Mouse (Mus musculus): Measurements from ENCODE around the gene Rap1gap2. TPM values are rescaled to one million over a fixed set of nuclear protein-coding genes. Genes with fewer than 3 reads are reported as not detected.

Rap1gap2 gene
- total and polyA plus RNA-seq, 3 experiments = 5.8 to 10.1 TPM; not detected in 1

DNA sequence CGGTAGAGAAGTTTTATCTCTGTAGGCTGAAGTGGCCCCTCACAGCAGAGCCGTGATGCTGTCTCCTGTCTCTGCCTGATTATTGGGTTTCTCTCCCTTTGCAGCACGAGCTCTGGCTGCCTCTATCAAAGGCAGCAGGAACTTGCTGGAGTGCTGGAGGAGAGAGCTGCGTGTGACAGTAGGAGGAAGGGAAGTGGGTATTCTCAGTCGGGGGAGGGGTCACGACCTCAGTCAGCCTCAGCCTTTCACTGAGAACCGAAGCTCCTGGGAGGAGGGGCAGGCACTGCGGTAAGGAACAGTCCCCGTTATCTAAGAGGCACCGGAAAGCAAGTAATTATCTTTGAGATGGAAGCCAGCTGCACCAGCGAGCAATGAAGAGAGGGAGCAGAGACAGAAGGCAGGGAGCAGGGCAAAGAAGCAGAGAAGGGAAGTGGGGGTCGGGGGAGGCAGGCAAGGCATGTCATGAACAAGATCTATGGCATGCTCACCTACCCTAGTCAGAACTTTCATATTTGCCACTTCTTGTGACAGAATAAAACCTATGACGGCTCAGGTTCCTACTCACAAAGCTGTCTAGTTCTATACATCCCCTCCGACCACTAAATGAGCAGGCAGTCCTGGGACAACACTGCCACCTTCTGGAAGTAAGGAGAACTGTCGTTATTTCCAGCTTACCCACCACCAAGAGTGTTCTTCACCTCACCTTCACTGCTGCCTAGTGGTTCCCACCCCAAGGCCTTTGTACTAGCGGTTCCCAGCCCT is 63.6 kb downstream of the Rap1gap2 start (continued):
- TF ChIP-seq EP300 (IDR thresholded peaks at IDR 0.05; ENCODE audit: low read depth in 1 of 2, low read length in 2 of 2) (peak; percentile 91 to 96), POLR2AphosphoS2 (IDR thresholded peaks at IDR 0.05; ENCODE audit: low read length) (peak; percentile 89; the same call in 1 of the 2 replicates), MXI1 (IDR thresholded peaks at IDR 0.05; ENCODE audit: low read depth, low read length) (peak; percentile 92), POLR2AphosphoS5 (IDR thresholded peaks at IDR 0.05; ENCODE audit: borderline replicate concordance, low read depth, low read length) (no peak)

DNA sequence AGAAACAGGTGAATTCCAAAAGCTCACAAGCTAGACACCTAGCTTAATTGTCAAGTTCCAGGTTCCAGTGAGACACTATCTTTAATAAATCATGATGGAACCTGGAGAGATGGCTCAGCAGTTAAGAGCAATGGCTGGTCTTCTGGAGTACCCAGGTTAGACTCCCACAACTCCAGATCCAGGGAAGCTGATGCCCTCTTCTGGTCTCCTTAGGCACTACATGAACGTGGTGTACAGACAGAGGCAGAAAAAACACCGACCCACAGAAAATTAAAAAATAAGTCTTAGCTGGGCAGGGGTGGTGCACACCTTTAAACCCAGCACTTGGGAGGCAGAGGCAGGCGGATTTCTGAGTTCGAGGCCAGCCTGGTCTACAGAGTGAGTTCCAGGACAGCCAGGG is 64.5 kb downstream of the Rap1gap2 start:
- peak overlapping the region; percentile 92 for H3K27ac ChIP-seq (ENCODE audit: control insufficient read depth, low read depth, low read length)
- peak; percentile 88 for DNase-seq (ENCODE audit: low read depth, low spot score)
- no peaks in the 10 kb centered on the region for H3K27me3 ChIP-seq (ENCODE audit: control insufficient read depth in 1 of 2, insufficient read depth in 2 of 2, low read length in 2 of 2)
- peak; percentile 48; the same call in 1 of the 2 replicates for TF ChIP-seq MAZ (IDR thresholded peaks at IDR 0.05; ENCODE audit: low read depth, low read length)
- TF ChIP-seq ELF1 (IDR thresholded peaks at IDR 0.05; ENCODE audit: low read depth, low read length) = no peak
- no peak for TF ChIP-seq POLR2AphosphoS2 (IDR thresholded peaks at IDR 0.05; ENCODE audit: low read length)
- no peak for TF ChIP-seq MXI1 (IDR thresholded peaks at IDR 0.05; ENCODE audit: low read depth, low read length)
- TF ChIP-seq CTCF (IDR thresholded peaks at IDR 0.05 in 2 of 3, conservative IDR thresholded peaks at IDR 0.05 in 1 of 3; ENCODE audit: control insufficient read depth in 1 of 3, insufficient read depth in 1 of 3, low read depth in 2 of 3, low read length in 3 of 3, poor library complexity in 1 of 3, severe bottlenecking in 1 of 3) = peak; percentile 54 to 60 (median 60)
- no peak for TF ChIP-seq MAX (IDR thresholded peaks at IDR 0.05; ENCODE audit: low read length)
- TF ChIP-seq ZC3H11A (IDR thresholded peaks at IDR 0.05; ENCODE audit: low read depth, low read length) = peak; percentile 28
- TF ChIP-seq RAD21 (IDR thresholded peaks at IDR 0.05; ENCODE audit: low read depth, low read length) = peak; percentile 52
- TF ChIP-seq SMC3 (IDR thresholded peaks at IDR 0.05; ENCODE audit: low read depth, low read length) = peak; percentile 58
- no peak for TF ChIP-seq CHD2 (IDR thresholded peaks at IDR 0.05; ENCODE audit: low read length)
- no peak for TF ChIP-seq UBTF (IDR thresholded peaks at IDR 0.05; ENCODE audit: borderline replicate concordance, insufficient read depth, low read depth, low read length)
- no peak for TF ChIP-seq BHLHE40 (IDR thresholded peaks at IDR 0.05; ENCODE audit: borderline replicate concordance, low read depth, low read length)
- TF ChIP-seq ETS1 (IDR thresholded peaks at IDR 0.05; ENCODE audit: low read depth, low read length) = no peak
- H3K9ac ChIP-seq (ENCODE audit: control insufficient read depth, low read depth, low read length, poor library complexity, severe bottlenecking) = peak overlapping the region; percentile 62
- no peaks in the 10 kb centered on the region for H3K9me3 ChIP-seq (replicated peaks; ENCODE audit: insufficient read depth, low read length)
- H3K4me1 ChIP-seq (ENCODE audit: control insufficient read depth in 1 of 2, insufficient read depth in 2 of 2, low read length in 2 of 2) = peaks cover 16 to 34% of the 10 kb centered on the region in 2 experiments
- H3K4me3 ChIP-seq (ENCODE audit: control insufficient read depth in 1 of 2, insufficient read depth in 1 of 2, low read depth in 2 of 2, low read length in 2 of 2) = peak overlapping the region; percentile 45 to 61
- no peaks in the 10 kb centered on the region for H3K79me2 ChIP-seq (ENCODE audit: control insufficient read depth, insufficient read depth, low read length, poor library complexity)
- H3K36me3 ChIP-seq (ENCODE audit: control insufficient read depth in 1 of 2, insufficient read depth in 2 of 2, low read length in 2 of 2) = peaks cover 0 to 28% of the 10 kb centered on the region in 2 experiments; a peak in 2 of 4 replicates

DNA sequence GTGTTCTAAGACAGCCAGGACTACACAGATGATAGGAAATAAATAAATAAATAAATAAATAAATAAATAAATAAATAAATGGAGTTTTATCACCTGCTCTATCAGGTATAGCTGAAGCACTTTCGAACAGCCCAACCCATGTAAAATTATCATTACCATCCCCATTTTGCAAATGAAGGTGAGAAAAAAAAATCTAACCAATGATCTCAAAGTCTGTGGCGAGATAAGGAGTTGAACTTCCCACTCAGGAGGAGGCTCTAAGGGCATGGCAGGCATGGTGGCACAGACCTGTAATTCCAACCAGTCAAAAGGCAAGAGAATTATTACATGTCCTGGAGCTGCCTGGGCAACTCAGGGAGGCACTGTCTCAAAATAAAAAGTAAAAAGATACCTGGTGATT is 65.2 kb downstream of the Rap1gap2 start:
- no peak overlapping the region for H3K9ac ChIP-seq (ENCODE audit: control insufficient read depth, low read depth, low read length, poor library complexity, severe bottlenecking)
- peaks cover 0 to 28% of the 10 kb centered on the region in 2 experiments; a peak in 2 of 4 replicates for H3K36me3 ChIP-seq (ENCODE audit: control insufficient read depth in 1 of 2, insufficient read depth in 2 of 2, low read length in 2 of 2)
- H3K79me2 ChIP-seq (ENCODE audit: control insufficient read depth, insufficient read depth, low read length, poor library complexity) = no peaks in the 10 kb centered on the region
- peaks cover 15 to 31% of the 10 kb centered on the region in 2 experiments for H3K4me1 ChIP-seq (ENCODE audit: control insufficient read depth in 1 of 2, insufficient read depth in 2 of 2, low read length in 2 of 2)
- no peak for DNase-seq (ENCODE audit: low read depth, low spot score)
- H3K4me3 ChIP-seq (ENCODE audit: control insufficient read depth in 1 of 2, insufficient read depth in 1 of 2, low read depth in 2 of 2, low read length in 2 of 2) = peak overlapping the region in 1 of 2 experiments; percentile 2; a peak in 1 of 4 replicates
- no peaks in the 10 kb centered on the region for H3K27me3 ChIP-seq (ENCODE audit: control insufficient read depth in 1 of 2, insufficient read depth in 2 of 2, low read length in 2 of 2)
- peak overlapping the region; percentile 13 for H3K27ac ChIP-seq (ENCODE audit: control insufficient read depth, low read depth, low read length)
- TF ChIP-seq POLR2AphosphoS5 (IDR thresholded peaks at IDR 0.05; ENCODE audit: borderline replicate concordance, low read depth, low read length) (no peak), GATA1 (IDR thresholded peaks at IDR 0.05; ENCODE audit: low read depth, low read length) (peak; percentile 85), ZNF384 (IDR thresholded peaks at IDR 0.05; ENCODE audit: low read depth, low read length) (peak; percentile 84)
- no peaks in the 10 kb centered on the region for H3K9me3 ChIP-seq (replicated peaks; ENCODE audit: insufficient read depth, low read length)
